Mouse (Mus musculus): ENCODE data around the gene Sf3a1. TPM values are rescaled to one million over a fixed set of nuclear protein-coding genes. Genes with fewer than 3 reads are reported as not detected.
A peak's percentile ranks its signal among the peaks of the same experiment; 100 is the strongest.
"Not testable (repeated sequence)": the region's sequence is repeated elsewhere in the genome, so short reads cannot be mapped to it uniquely, and the experiment has no call there.

Gene Sf3a1
- polyA plus RNA-seq, 1 experiment from 2014 or later = 16.5 TPM

DNA sequence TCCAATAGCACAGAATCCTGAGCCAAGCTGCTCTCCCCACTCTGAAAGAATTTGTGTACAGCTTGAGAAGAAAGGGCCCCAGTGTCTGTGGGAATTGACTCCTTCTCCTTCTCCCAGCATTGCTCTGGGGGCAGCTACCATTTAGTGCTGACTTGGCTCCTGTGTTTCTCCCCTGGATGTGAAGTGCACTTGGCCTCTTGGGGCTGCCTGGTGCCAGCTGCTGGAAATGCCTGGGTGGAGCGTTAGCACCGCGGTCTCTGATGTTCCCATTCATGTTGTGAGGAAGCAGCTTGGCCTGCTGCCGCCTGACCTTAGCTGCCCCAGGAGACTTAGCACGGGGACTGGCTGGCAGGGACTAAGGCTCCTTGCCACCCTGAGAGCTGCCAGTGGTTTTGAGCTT is 14.4 kb downstream of the Sf3a1 start:
- H3K4me1 ChIP-seq (replicated peaks; ENCODE audit: control insufficient read depth, insufficient read depth) = no peaks in the 10 kb centered on the region
- H3K4me3 ChIP-seq (ENCODE audit: low read depth, low read length) = no peak overlapping the region
- H3K36me3 ChIP-seq (ENCODE audit: control insufficient read depth, insufficient read depth, low read length) = peaks cover 73% of the 10 kb centered on the region
- 78% methylated on average over 5 of the region's 5 CpGs for WGBS
- H3K4me2 ChIP-seq (replicated peaks; ENCODE audit: low read depth) = no peak overlapping the region
- DNase-seq (ENCODE audit: low spot score) = no peak
- no peak for ATAC-seq (ENCODE audit: low FRiP score, low TSS enrichment)
- peak overlapping the region; percentile 49; the same call in 1 of the 2 replicates for H3K27ac ChIP-seq (replicated peaks)
- H3K9me3 ChIP-seq (ENCODE audit: control insufficient read depth, low read length) = no peaks in the 10 kb centered on the region
- H3K9ac ChIP-seq (ENCODE audit: low read length) = no peak overlapping the region
- TF ChIP-seq CTCF (IDR thresholded peaks at IDR 0.05; ENCODE audit: low read depth) = no peak
- no peak for TF ChIP-seq EP300 (optimal IDR thresholded peaks at IDR 0.05)
- no peaks in the 10 kb centered on the region for H3K27me3 ChIP-seq (ENCODE audit: control insufficient read depth, insufficient read depth, low read length)

DNA sequence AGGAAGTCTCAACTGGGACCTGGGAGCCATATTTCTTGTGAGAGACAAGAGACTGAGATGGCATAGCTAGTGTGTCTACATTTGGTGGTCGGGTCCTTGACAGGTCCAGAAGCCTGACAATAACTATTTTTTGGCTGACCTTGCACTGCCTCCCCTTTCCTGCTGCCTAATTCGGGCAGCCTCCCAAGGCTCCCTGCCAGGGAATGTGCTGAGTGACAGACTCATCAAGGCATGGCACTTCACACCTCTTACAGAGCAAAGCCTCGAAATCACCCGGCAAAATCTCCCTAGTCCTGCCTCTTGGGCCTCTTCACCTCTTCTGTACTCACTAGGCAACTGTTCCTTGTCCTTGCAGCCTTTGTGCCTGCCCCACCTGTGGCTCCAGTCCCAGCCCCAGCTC is 17.6 kb downstream of the Sf3a1 start:
- no peaks in the 10 kb centered on the region for H3K9me3 ChIP-seq (ENCODE audit: control insufficient read depth, low read length)
- no peaks in the 10 kb centered on the region for H3K4me1 ChIP-seq (replicated peaks; ENCODE audit: control insufficient read depth, insufficient read depth)
- TF ChIP-seq CTCF (IDR thresholded peaks at IDR 0.05; ENCODE audit: low read depth) (no peak), EP300 (optimal IDR thresholded peaks at IDR 0.05) (no peak)
- no peak for ATAC-seq (ENCODE audit: low FRiP score, low TSS enrichment)
- H3K27ac ChIP-seq (replicated peaks) = no peak overlapping the region
- peaks cover 63% of the 10 kb centered on the region for H3K36me3 ChIP-seq (ENCODE audit: control insufficient read depth, insufficient read depth, low read length)
- DNase-seq (ENCODE audit: low spot score) = no peak
- 67% methylated on average over 4 of the region's 4 CpGs for WGBS
- no peak overlapping the region for H3K9ac ChIP-seq (ENCODE audit: low read length)
- H3K4me2 ChIP-seq (replicated peaks; ENCODE audit: low read depth) = no peak overlapping the region
- H3K27me3 ChIP-seq (ENCODE audit: control insufficient read depth, insufficient read depth, low read length) = no peaks in the 10 kb centered on the region
- H3K4me3 ChIP-seq (ENCODE audit: low read depth, low read length) = no peak overlapping the region

DNA sequence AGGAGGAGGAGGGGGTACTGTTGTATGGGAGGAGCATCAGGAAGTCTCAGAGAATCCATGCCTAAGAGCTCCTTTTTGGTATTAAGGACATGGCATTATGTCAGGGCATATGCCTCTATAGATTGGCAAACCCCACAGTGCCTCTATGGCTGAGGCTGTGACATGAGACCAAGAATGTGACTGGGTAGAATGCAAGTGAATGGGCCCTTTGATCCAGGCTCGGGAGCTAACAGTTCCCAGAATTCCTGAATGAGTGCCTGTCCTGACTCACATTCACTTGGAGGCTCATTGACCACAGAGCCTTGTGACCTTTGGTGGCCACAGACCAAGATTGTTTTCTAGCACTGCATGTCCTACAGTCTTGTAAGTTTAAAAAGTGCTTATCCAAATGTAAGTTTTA is 21.9 kb downstream of the Sf3a1 start:
- Histone ChIP-seq H3K4me2 (replicated peaks; ENCODE audit: low read depth) (no peak overlapping the region), H3K27me3 (ENCODE audit: control insufficient read depth, insufficient read depth, low read length) (no peaks in the 10 kb centered on the region), H3K4me1 (replicated peaks; ENCODE audit: control insufficient read depth, insufficient read depth) (no peaks in the 10 kb centered on the region; the same call in 1 of the 2 replicates), H3K4me3 (ENCODE audit: low read depth, low read length) (no peak overlapping the region), H3K36me3 (ENCODE audit: control insufficient read depth, insufficient read depth, low read length) (peaks cover 26% of the 10 kb centered on the region), H3K27ac (replicated peaks) (no peak overlapping the region), H3K9ac (ENCODE audit: low read length) (no peak overlapping the region), H3K9me3 (ENCODE audit: control insufficient read depth, low read length) (no peaks in the 10 kb centered on the region)
- DNase-seq (ENCODE audit: low spot score) (no peak), ATAC-seq (ENCODE audit: low FRiP score, low TSS enrichment) (no peak)
- 30% methylated on average over 1 of the region's 1 CpGs for WGBS
- no peak for TF ChIP-seq CTCF (IDR thresholded peaks at IDR 0.05; ENCODE audit: low read depth)
- no peak for TF ChIP-seq EP300 (optimal IDR thresholded peaks at IDR 0.05)

DNA sequence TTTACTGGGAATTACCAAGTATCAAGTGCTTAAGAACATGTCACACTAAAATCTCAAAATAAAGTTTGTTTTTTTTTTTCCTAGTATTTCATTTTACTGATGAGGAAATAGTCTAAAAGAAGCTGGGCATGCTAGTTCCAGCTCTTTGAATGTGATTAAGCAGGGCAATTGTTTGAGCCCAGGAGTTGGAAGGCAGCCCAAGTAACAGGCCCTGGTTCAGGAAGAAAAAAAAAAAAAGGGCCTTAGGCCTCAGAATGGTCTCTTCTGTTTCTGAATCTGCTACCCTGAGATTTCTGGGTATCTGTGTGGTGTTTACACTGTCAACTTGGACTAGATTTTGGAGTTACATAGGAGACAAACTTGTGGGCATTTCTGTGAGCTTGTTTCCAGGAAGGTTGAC is 23.4 kb downstream of the Sf3a1 start:
- Histone ChIP-seq H3K36me3 (ENCODE audit: control insufficient read depth, insufficient read depth, low read length) (peaks cover 12% of the 10 kb centered on the region), H3K9ac (ENCODE audit: low read length) (no peak overlapping the region), H3K4me2 (replicated peaks; ENCODE audit: low read depth) (no peak overlapping the region), H3K4me1 (replicated peaks; ENCODE audit: control insufficient read depth, insufficient read depth) (peaks cover 7% of the 10 kb centered on the region), H3K9me3 (ENCODE audit: control insufficient read depth, low read length) (no peaks in the 10 kb centered on the region), H3K27me3 (ENCODE audit: control insufficient read depth, insufficient read depth, low read length) (no peaks in the 10 kb centered on the region), H3K4me3 (ENCODE audit: low read depth, low read length) (no peak overlapping the region), H3K27ac (replicated peaks) (peak overlapping the region; percentile 46)
- no peak for TF ChIP-seq CTCF (IDR thresholded peaks at IDR 0.05; ENCODE audit: low read depth)
- TF ChIP-seq EP300 (optimal IDR thresholded peaks at IDR 0.05) = peak; percentile 51
- ATAC-seq (ENCODE audit: low FRiP score, low TSS enrichment) = no peak
- DNase-seq (ENCODE audit: low spot score) = peak; percentile 62

DNA sequence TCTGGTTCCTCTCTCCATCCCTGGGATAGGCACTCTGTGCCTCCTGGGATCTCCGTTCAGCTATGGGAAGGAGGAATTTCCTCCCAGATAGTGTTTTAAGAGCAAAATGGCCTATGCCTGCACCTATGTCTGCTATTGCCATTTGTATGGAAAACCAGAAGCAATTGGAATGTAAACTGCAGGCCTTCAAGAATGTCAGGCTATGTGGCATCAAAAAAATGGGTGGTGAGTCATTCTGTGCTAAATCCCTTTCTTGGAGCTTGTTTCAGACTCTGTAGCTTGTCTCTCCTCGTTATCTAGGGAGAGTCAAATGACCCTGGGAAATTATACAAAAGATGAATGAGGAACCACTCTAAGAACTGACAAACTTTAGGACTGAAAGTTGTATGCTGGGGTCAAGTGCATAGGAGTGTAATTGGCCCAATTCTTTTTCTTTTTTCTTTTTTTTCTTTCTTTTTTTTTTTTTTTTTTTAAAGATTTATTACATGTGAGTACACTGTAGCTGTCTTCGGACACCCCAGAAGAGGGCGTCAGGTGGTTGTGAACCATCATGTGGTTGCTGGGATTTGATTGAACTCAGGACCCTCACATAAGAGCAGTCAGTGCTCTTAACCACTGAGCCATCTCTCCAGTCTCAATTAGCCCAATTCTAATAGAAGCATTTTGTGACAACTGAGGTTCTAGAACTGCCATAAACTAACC is 24.3 kb downstream of the Sf3a1 start:
- DNase-seq (ENCODE audit: low spot score) = no peak
- Histone ChIP-seq H3K4me2 (replicated peaks; ENCODE audit: low read depth) (no peak overlapping the region), H3K9ac (ENCODE audit: low read length) (no peak overlapping the region), H3K27me3 (ENCODE audit: control insufficient read depth, insufficient read depth, low read length) (no peaks in the 10 kb centered on the region), H3K27ac (replicated peaks) (peak overlapping the region; percentile 46), H3K36me3 (ENCODE audit: control insufficient read depth, insufficient read depth, low read length) (peaks cover 6% of the 10 kb centered on the region; the same call in 1 of the 2 replicates), H3K9me3 (ENCODE audit: control insufficient read depth, low read length) (no peaks in the 10 kb centered on the region), H3K4me3 (ENCODE audit: low read depth, low read length) (no peak overlapping the region), H3K4me1 (replicated peaks; ENCODE audit: control insufficient read depth, insufficient read depth) (peaks cover 7% of the 10 kb centered on the region)
- TF ChIP-seq EP300 (optimal IDR thresholded peaks at IDR 0.05) = no peak
- TF ChIP-seq CTCF (IDR thresholded peaks at IDR 0.05; ENCODE audit: low read depth) = peak; percentile 30; the same call in 1 of the 2 replicates
- ATAC-seq (ENCODE audit: low FRiP score, low TSS enrichment) = no peak
- WGBS = 42% methylated on average over 4 of the region's 4 CpGs

DNA sequence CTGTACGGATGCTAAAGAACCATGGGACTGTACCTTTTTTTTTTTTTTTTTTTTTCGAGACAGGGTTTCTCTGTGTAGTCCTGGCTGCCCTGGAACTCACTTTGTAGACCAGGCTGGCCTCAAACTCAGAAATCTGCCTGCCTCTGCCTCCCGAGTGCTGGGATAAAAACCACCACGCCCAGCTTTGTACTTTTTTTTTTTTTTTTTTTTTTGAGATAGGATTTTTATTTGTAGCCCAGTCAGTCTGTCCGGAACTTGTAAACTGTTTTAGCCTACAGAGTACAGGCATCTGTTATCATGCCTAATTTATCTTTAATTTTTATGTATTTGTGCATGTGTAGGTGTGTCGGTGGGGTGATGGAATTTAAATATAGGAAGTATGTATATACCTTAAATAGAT is 25.3 kb downstream of the Sf3a1 start:
- H3K4me1 ChIP-seq (replicated peaks; ENCODE audit: control insufficient read depth, insufficient read depth); H3K27ac ChIP-seq (replicated peaks); H3K4me2 ChIP-seq (replicated peaks; ENCODE audit: low read depth); H3K9me3 ChIP-seq (ENCODE audit: control insufficient read depth, low read length); H3K9ac ChIP-seq (ENCODE audit: low read length); DNase-seq (ENCODE audit: low spot score); ATAC-seq (ENCODE audit: low FRiP score, low TSS enrichment); H3K36me3 ChIP-seq (ENCODE audit: control insufficient read depth, insufficient read depth, low read length); H3K27me3 ChIP-seq (ENCODE audit: control insufficient read depth, insufficient read depth, low read length); H3K4me3 ChIP-seq (ENCODE audit: low read depth, low read length): not testable (repeated sequence)
- WGBS = 88% methylated on average over 6 of the region's 6 CpGs

Data from stomach, postnatal 0 days (tissue).